Mouse (Mus musculus) ES-Bruce4 (cell line): ENCODE results near the gene Vcam1. TPM values are rescaled to one million over a fixed set of nuclear protein-coding genes. Genes with fewer than 3 reads are reported as not detected.

Experiments used
- H3K27ac ChIP-seq: 2 replicates; pipeline ENCODE4 v1.5.1; 2012; ENCODE audit warnings: low read length, inconsistent platforms; ENCODE audit not compliant: insufficient read depth
- H3K27me3 ChIP-seq: 2 replicates; pipeline ENCODE4 v1.6.1; 2012; ENCODE audit warnings: mild to moderate bottlenecking, low read length, inconsistent platforms; ENCODE audit not compliant: control insufficient read depth, poor library complexity, insufficient read depth, severe bottlenecking
- H3K36me3 ChIP-seq: 2 replicates; pipeline ENCODE4 v1.6.1; 2012; ENCODE audit warnings: inconsistent platforms, mild to moderate bottlenecking, low read length, moderate library complexity; ENCODE audit not compliant: control insufficient read depth, poor library complexity, insufficient read depth, severe bottlenecking
- H3K4me1 ChIP-seq: one replicate; pipeline ENCODE4 v1.8.1; 2011; ENCODE audit warnings: low read length; ENCODE audit not compliant: control insufficient read depth, insufficient read depth
- H3K4me3 ChIP-seq: 2 replicates; pipeline ENCODE4 v1.5.1; 2011; ENCODE audit warnings: low read depth, mild to moderate bottlenecking, low read length
- H3K9ac ChIP-seq: 2 replicates; pipeline ENCODE4 v1.6.1; 2012; ENCODE audit warnings: low read depth, mild to moderate bottlenecking, inconsistent platforms; ENCODE audit not compliant: poor library complexity, severe bottlenecking
- H3K9me3 ChIP-seq: replicated peaks from 2 replicates; pipeline ENCODE4 v1.6.1; 2012; ENCODE audit warnings: mild to moderate bottlenecking, low read length, inconsistent platforms; ENCODE audit not compliant: control insufficient read depth, poor library complexity, insufficient read depth, severe bottlenecking
- CTCF ChIP-seq: IDR thresholded peaks from one replicate; pipeline ENCODE4 v1.8.1; 2011; ENCODE audit warnings: low read depth, low read length
- EP300 ChIP-seq: IDR thresholded peaks from 2 replicates; pipeline ENCODE4 v1.6.1; 2011; ENCODE audit warnings: low read depth, low read length; ENCODE audit not compliant: insufficient read depth
- POLR2A ChIP-seq: IDR thresholded peaks from one replicate; pipeline ENCODE4 v1.8.1; 2011; ENCODE audit warnings: low read length; ENCODE audit not compliant: insufficient read depth
- polyA plus RNA-seq: library from polyadenylated mRNA; stranded (reverse); fragments of >200 nt; gene quantifications from 2 replicates; pipeline ENCODE4 v1.2.4, GENCODE M21; 2011; ENCODE audit warnings: low read depth; ENCODE audit not compliant: missing spikeins, insufficient read depth, insufficient read length

Vcam1 gene
- polyA plus RNA-seq, result 1.4 and 1.6 TPM in 2 replicates

GRCm38 (mm10) chr3:116129259-116129738 lies at the start of gene Vcam1:
Vcam1 (minus strand) TSS chr3:116129688.
- Histone ChIP-seq H3K9ac (no peak within 1 kb of the TSS), H3K4me3 (no peak within 1 kb of the TSS), H3K27me3 (no peaks in the 10 kb centered on the region), H3K9me3 (no peaks in the 10 kb centered on the region), H3K36me3 (no peaks in the 10 kb centered on the region), H3K27ac (no peak within 1 kb of the TSS), H3K4me1 (no peaks in the 10 kb centered on the region)
- no peak for TF ChIP-seq CTCF
- no peak for TF ChIP-seq POLR2A

GRCm38 (mm10) chr3:116175106-116175505 lies 45.6 kb upstream of the Vcam1 start:
- no peaks in the 10 kb centered on the region for H3K36me3 ChIP-seq
- no peaks in the 10 kb centered on the region for H3K27me3 ChIP-seq
- no peak overlapping the region for H3K27ac ChIP-seq
- H3K4me1 ChIP-seq, result no peaks in the 10 kb centered on the region
- no peak overlapping the region for H3K4me3 ChIP-seq
- no peaks in the 10 kb centered on the region for H3K9me3 ChIP-seq
- H3K9ac ChIP-seq, result no peak overlapping the region
- no peak for TF ChIP-seq POLR2A
- TF ChIP-seq CTCF, result no peak
- TF ChIP-seq EP300, result no peak

- H3K27me3 ChIP-seq, result no peaks in the 10 kb centered on the region; the same call in 1 of the 2 replicates
- TF ChIP-seq CTCF, result no peak
- TF ChIP-seq POLR2A, result no peak
- TF ChIP-seq EP300, result no peak
- no peak overlapping the region for H3K9ac ChIP-seq
- H3K36me3 ChIP-seq, result no peaks in the 10 kb centered on the region
- H3K4me1 ChIP-seq, result no peaks in the 10 kb centered on the region
- no peaks in the 10 kb centered on the region for H3K9me3 ChIP-seq
- H3K27ac ChIP-seq, result no peak overlapping the region
- H3K4me3 ChIP-seq, result no peak overlapping the region
These were observed 42.0 kb upstream of the Vcam1 start for GRCm38 (mm10) chr3:116171461-116171860.

- Histone ChIP-seq H3K27ac (no peak overlapping the region), H3K4me1 (no peaks in the 10 kb centered on the region), H3K9me3 (no peaks in the 10 kb centered on the region), H3K36me3 (no peaks in the 10 kb centered on the region), H3K4me3 (no peak overlapping the region), H3K27me3 (no peaks in the 10 kb centered on the region; the same call in 1 of the 2 replicates), H3K9ac (no peak overlapping the region)
- no peak for TF ChIP-seq EP300
- TF ChIP-seq POLR2A, result no peak
- no peak for TF ChIP-seq CTCF
These were observed 38.6 kb upstream of the Vcam1 start for GRCm38 (mm10) chr3:116168056-116168455.

- TF ChIP-seq POLR2A (no peak), EP300 (no peak), CTCF (no peak)
- Histone ChIP-seq H3K27ac (no peak overlapping the region), H3K9me3 (no peaks in the 10 kb centered on the region), H3K9ac (no peak overlapping the region), H3K4me3 (no peak overlapping the region), H3K27me3 (no peaks in the 10 kb centered on the region; the same call in 1 of the 2 replicates), H3K36me3 (no peaks in the 10 kb centered on the region), H3K4me1 (no peaks in the 10 kb centered on the region)
These were observed 36.8 kb upstream of the Vcam1 start for GRCm38 (mm10) chr3:116166296-116166695.

GRCm38 (mm10) chr3:116165030-116165429 lies 35.5 kb upstream of the Vcam1 start:
- Histone ChIP-seq H3K9me3 (no peaks in the 10 kb centered on the region), H3K4me3 (no peak overlapping the region), H3K4me1 (no peaks in the 10 kb centered on the region), H3K27me3 (no peaks in the 10 kb centered on the region; the same call in 1 of the 2 replicates), H3K27ac (no peak overlapping the region), H3K9ac (no peak overlapping the region), H3K36me3 (no peaks in the 10 kb centered on the region)
- no peak for TF ChIP-seq EP300
- TF ChIP-seq CTCF, result no peak
- no peak for TF ChIP-seq POLR2A
